Mouse (Mus musculus): Measurements from ENCODE around the gene 1700040F15Rik. TPM values are rescaled to one million over a fixed set of nuclear protein-coding genes. Genes with fewer than 3 reads are reported as not detected.

Gene 1700040F15Rik
- polyA plus RNA-seq (2017; shearing (Covaris generic)), result not detected

GRCm38 (mm10) chrY:61101947-61102346, at the start of gene 1700040F15Rik:
TSS of gene 1700040F15Rik (plus strand) at chrY:61102247.

Data from activated CD4-positive, CD25-positive, alpha-beta regulatory T cell (primary cell).